Mouse (Mus musculus): ENCODE measurements around the gene Edc3. TPM values are rescaled to one million over a fixed set of nuclear protein-coding genes. Genes with fewer than 3 reads are reported as not detected.
A peak's percentile ranks its signal among the peaks of the same experiment; 100 is the strongest.

Edc3 gene
- polyA plus RNA-seq, 1 experiment from 2014 or later = 27.7 TPM

DNA sequence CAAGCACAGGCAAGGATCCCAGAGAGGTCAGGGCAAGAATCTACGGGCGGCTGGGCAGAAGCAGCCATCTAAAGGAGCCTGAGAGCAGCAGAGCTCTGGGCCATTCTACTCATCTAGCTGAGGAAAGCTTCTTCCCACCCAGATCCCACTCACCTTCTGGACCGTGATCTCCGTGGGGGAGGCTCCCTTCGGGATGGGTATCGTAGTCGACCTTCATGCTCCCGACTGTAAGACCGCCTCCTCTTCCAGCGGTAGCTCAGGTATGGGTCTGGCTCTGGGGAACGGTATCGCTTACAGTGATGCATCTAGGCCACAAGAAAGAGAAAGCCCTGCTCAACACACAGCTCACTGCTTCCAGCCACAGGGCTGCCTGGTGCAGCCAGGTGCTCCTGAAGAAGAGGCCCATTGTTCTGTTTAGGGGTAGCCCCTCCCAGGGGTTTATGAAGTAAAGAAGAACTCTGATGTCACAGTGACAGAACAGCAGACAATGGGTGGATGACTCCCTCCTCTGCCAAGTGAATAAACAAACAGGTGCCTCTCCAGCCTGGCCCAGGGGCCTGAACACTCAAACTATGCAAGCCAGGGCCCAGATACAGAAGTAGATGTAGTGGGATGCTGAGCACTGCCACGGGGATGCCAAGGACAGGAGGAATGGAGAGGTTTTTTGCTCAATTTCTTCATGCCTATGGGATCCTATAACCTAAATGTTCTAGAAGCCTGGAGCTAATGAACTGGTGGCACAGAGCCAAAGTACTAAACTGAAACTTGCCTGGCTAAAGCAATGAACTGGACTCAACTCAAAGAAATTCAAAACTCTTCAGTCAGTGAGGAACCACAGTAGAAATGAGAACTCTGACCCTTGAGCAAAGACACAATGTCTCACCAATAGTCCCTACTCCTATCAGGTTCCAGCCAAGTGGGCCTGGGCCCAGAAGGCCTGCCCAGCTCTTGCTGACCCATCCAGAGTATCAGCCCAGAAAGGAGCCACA lies 53.5 kb downstream of the Edc3 start:
- Histone ChIP-seq H3K4me2 (0 out of 2 replicates have a peak overlapping the region, but pooled peaks have one; percentile 0), H3K27me3 (ENCODE audit: control insufficient read depth, insufficient read depth, low read length) (no peaks in the 10 kb centered on the region), H3K27ac (ENCODE audit: low read depth, low read length) (no peak overlapping the region), H3K9ac (ENCODE audit: low read length) (no peak overlapping the region), H3K4me1 (ENCODE audit: control insufficient read depth, insufficient read depth, low read length) (peaks cover 20% of the 10 kb centered on the region), H3K9me3 (ENCODE audit: control insufficient read depth, low read length) (no peaks in the 10 kb centered on the region), H3K36me3 (ENCODE audit: control insufficient read depth, insufficient read depth, low read length) (peaks cover 29% of the 10 kb centered on the region), H3K4me3 (ENCODE audit: low read depth, low read length) (no peak overlapping the region)
- ATAC-seq (ENCODE audit: low FRiP score) (no peak), DNase-seq (ENCODE audit: low spot score, missing footprints) (no peak)
- 97% methylated on average over 13 of the region's 13 CpGs for WGBS

DNA sequence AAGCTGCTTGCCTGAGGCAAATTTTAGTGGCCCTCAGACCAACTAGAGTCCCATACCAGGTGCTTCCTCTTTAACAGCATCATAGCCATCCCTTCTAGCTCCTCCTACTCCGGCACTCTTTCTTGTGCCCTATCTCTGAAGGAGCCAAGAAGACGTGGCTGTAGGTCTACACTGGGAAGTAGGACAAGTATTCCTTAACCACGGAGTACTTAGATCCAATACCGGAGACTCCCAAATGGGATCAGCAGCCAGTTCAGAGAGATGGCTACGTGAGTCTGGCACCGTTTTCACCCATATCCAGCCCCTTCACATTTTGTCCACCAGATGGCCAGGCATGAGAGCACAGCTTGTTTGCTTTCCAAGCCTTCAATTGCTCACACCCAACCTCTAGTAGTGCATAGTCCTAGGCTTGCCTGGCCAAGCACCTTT lies 54.2 kb downstream of the Edc3 start:
- ATAC-seq (ENCODE audit: low FRiP score) (no peak), DNase-seq (ENCODE audit: low spot score, missing footprints) (no peak)
- Histone ChIP-seq H3K4me3 (ENCODE audit: low read depth, low read length) (no peak overlapping the region), H3K27me3 (ENCODE audit: control insufficient read depth, insufficient read depth, low read length) (no peaks in the 10 kb centered on the region), H3K36me3 (ENCODE audit: control insufficient read depth, insufficient read depth, low read length) (peaks cover 24% of the 10 kb centered on the region), H3K27ac (ENCODE audit: low read depth, low read length) (no peak overlapping the region), H3K4me2 (0 out of 2 replicates have a peak overlapping the region, but pooled peaks have one; percentile 0), H3K9me3 (ENCODE audit: control insufficient read depth, low read length) (no peaks in the 10 kb centered on the region), H3K9ac (ENCODE audit: low read length) (no peak overlapping the region), H3K4me1 (ENCODE audit: control insufficient read depth, insufficient read depth, low read length) (peaks cover 20% of the 10 kb centered on the region)
- 69% methylated on average over 6 of the region's 6 CpGs for WGBS

DNA sequence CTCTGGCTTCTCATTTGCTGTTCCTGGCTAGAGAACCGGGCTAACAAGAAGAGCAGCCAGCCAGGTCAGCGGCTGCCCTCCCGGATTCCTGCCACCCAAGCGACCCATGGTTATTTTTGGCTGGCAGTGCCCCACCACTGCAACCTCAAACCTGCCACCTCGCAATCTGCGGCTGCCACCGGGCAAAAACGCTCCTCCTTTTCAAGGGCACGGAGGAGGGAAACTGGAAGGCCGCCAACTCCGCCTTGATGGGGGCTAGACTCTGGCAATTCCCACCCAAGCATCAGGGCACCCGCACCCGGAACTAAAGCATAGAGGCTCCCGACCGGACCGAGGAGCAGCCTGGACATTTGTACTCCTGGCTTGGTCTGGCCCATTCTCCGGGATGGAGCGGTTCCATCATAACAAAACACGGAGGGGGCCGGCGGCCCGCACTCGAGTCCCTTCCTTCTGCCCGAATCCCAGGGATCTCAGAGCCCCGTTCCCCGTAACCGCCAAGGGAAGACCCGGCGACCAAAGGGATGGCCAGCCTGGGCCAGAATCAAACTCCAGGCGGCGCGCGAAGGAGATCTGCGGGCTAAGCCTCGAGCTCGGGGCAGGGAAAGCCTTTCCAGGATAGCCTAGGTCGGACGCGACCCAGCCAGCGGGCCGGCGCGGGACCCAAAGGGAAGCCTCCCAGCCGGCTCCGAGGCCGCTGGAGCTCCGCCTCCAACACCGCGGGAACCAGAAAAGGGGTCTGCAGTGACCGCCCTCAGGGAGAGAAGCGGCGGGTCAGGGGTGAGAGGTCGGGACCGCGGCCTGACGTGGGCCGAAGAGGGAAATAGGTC lies 56.0 kb downstream of the Edc3 start:
- H3K27me3 ChIP-seq (ENCODE audit: control insufficient read depth, insufficient read depth, low read length) = no peaks in the 10 kb centered on the region
- peak overlapping the region; percentile 91 for H3K4me3 ChIP-seq (ENCODE audit: low read depth, low read length)
- H3K27ac ChIP-seq (ENCODE audit: low read depth, low read length) = peak overlapping the region; percentile 98
- peak overlapping the region; percentile 88 for H3K4me2 ChIP-seq
- H3K9ac ChIP-seq (ENCODE audit: low read length) = peak overlapping the region; percentile 98
- DNase-seq (ENCODE audit: low spot score, missing footprints) (no peak), ATAC-seq (ENCODE audit: low FRiP score) (peak; percentile 70)
- H3K36me3 ChIP-seq (ENCODE audit: control insufficient read depth, insufficient read depth, low read length) = peaks cover 12% of the 10 kb centered on the region; the same call in 1 of the 2 replicates
- no peaks in the 10 kb centered on the region for H3K9me3 ChIP-seq (ENCODE audit: control insufficient read depth, low read length)
- peaks cover 20% of the 10 kb centered on the region for H3K4me1 ChIP-seq (ENCODE audit: control insufficient read depth, insufficient read depth, low read length)
- under 1% methylated on average over 54 of the region's 57 CpGs for WGBS

DNA sequence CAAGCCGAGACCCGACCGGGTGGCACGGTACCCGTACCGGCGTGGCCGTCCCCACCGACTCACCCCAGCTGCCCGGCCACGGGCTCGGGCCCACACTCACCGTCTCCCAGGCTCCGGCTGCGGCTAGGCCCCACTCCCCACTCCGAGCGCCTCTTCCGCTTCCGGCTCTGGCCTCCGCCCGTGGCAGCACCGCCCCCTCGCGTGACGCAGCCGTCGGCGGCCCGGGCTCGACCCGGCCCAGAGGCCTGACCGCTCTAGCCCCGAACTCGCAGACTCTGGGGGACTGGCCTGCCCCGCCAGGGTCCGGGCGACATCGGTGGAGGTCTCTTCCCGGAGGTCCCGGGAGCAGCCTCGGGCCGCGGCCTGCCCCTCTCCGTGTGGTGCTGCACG lies 56.6 kb downstream of the Edc3 start:
- Histone ChIP-seq H3K9ac (ENCODE audit: low read length) (peak overlapping the region; percentile 98), H3K4me3 (ENCODE audit: low read depth, low read length) (peak overlapping the region; percentile 91), H3K36me3 (ENCODE audit: control insufficient read depth, insufficient read depth, low read length) (peaks cover 10% of the 10 kb centered on the region; the same call in 1 of the 2 replicates), H3K27ac (ENCODE audit: low read depth, low read length) (peak overlapping the region; percentile 98), H3K9me3 (ENCODE audit: control insufficient read depth, low read length) (no peaks in the 10 kb centered on the region), H3K4me1 (ENCODE audit: control insufficient read depth, insufficient read depth, low read length) (peaks cover 20% of the 10 kb centered on the region), H3K27me3 (ENCODE audit: control insufficient read depth, insufficient read depth, low read length) (no peaks in the 10 kb centered on the region), H3K4me2 (peak overlapping the region; percentile 88)
- WGBS = under 1% methylated on average over 36 of the region's 45 CpGs
- ATAC-seq (ENCODE audit: low FRiP score) (peak; percentile 95), DNase-seq (ENCODE audit: low spot score, missing footprints) (peak; percentile 99)

DNA sequence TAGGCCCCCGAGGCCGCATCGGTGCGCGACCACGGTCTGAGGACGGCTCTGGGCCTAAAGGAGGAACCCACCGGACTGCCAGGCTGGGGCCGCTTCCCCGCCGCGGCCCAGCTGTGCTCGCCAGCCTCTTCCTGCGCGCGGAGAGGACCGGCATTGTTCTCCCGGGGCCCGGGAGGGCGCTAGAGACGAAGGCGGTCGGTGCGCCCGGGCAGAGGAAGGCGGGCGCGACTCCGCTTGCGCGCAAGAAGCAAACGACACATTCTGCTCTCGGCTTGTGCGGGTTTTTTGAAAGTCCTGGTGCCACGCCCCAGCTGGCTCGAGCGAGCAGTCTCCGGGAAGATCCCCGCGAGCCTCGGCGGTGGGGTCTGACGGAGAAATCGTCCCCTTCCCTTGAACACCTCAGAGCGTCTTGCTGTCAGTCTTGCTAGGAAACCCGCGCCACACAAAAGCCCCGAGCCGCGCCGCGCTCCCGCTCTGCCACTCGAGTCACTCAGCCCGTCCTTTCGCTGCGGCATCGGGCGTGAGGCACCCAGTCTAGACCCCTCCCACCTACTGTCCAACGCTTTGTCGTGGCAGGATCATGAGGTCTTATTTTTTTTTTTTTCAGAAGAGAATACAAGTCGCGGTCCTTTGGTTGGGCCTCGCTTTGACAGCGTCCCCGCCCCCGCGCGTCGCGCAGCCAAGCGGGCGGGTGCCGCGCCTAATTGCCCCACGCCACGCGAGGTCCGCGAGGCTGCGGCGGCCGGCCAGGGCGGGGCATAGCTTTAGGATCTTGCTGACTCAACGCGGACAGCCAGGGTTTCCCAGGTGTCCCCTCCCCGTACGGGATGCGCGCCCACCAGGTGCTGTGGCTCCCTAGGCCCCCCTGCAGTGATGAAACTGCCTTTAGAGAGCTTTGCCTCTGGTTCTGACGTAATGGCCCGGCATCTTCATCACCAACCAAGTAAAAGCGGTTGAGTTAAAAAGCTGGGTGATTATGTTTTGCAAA lies 57.3 kb downstream of the Edc3 start, which contains the start of gene Clk3:
Clk3 (minus strand) TSS at position 497 of the 988 bp plus-strand sequence.
- Histone ChIP-seq H3K27me3 (ENCODE audit: control insufficient read depth, insufficient read depth, low read length) (no peaks in the 10 kb centered on the region), H3K4me2 (peak within 1 kb of the TSS; percentile 88), H3K9me3 (ENCODE audit: control insufficient read depth, low read length) (no peaks in the 10 kb centered on the region), H3K9ac (ENCODE audit: low read length) (peak within 1 kb of the TSS; percentile 98), H3K4me1 (ENCODE audit: control insufficient read depth, insufficient read depth, low read length) (peaks cover 20% of the 10 kb centered on the region), H3K27ac (ENCODE audit: low read depth, low read length) (peak within 1 kb of the TSS; percentile 98), H3K4me3 (ENCODE audit: low read depth, low read length) (peak within 1 kb of the TSS; percentile 91), H3K36me3 (ENCODE audit: control insufficient read depth, insufficient read depth, low read length) (peaks cover 7% of the 10 kb centered on the region; the same call in 1 of the 2 replicates)
- peak; percentile 80 for ATAC-seq (ENCODE audit: low FRiP score)
- peak; percentile 96 for DNase-seq (ENCODE audit: low spot score, missing footprints)
- WGBS = under 1% methylated on average over 92 of the region's 93 CpGs

DNA sequence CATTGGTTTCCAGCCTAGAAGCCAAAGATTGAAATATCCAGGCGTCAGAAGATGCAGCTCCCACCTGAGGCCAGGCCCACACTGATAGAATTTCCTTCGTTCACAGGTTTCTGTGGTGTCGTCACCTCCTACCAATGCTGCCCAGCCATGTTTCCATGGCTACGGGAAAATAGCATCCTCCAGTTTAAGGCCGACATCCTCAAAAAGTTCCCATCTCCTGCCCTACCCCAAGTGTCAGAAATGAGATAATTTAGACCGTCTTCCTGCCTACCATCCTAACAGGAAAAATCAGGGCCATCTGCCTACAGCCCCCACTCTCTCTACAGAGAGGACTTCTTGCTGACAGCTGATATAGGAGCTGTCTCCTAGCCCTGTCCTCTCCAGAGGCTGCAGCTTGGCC lies 58.1 kb downstream of the Edc3 start:
- H3K9ac ChIP-seq (ENCODE audit: low read length) = peak overlapping the region; percentile 98
- peak overlapping the region; percentile 91 for H3K4me3 ChIP-seq (ENCODE audit: low read depth, low read length)
- no peak overlapping the region; the same call in 1 of the 2 replicates for H3K27ac ChIP-seq (ENCODE audit: low read depth, low read length)
- DNase-seq (ENCODE audit: low spot score, missing footprints) = no peak
- WGBS = 34% methylated on average over 6 of the region's 6 CpGs
- peak overlapping the region; percentile 88 for H3K4me2 ChIP-seq
- no peaks in the 10 kb centered on the region for H3K9me3 ChIP-seq (ENCODE audit: control insufficient read depth, low read length)
- no peak for ATAC-seq (ENCODE audit: low FRiP score)
- peaks cover 20% of the 10 kb centered on the region for H3K4me1 ChIP-seq (ENCODE audit: control insufficient read depth, insufficient read depth, low read length)
- H3K36me3 ChIP-seq (ENCODE audit: control insufficient read depth, insufficient read depth, low read length) = peaks cover under 1% of the 10 kb centered on the region; the same call in 1 of the 2 replicates
- no peaks in the 10 kb centered on the region for H3K27me3 ChIP-seq (ENCODE audit: control insufficient read depth, insufficient read depth, low read length)

DNA sequence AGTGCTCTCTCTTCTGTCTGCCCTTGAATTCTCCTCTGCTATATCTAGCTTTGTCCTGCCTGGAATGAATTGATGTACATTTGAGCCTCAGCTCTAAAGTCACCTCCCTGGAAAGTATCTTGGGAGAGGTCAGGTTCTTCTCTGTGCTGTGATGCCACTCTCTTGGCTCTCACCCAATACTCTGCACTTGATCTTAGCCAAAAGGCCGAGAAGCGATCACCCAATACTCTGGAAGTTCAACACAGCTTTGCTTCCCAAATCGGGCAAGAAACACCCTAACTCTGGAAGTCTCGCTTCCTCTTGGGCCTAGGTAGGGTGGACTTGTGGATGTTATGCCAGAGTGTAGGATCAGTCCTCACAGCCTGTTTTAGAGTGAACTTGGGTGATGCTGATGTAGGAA lies 58.9 kb downstream of the Edc3 start:
- H3K27ac ChIP-seq (ENCODE audit: low read depth, low read length) = no peak overlapping the region
- DNase-seq (ENCODE audit: low spot score, missing footprints) = no peak
- H3K4me1 ChIP-seq (ENCODE audit: control insufficient read depth, insufficient read depth, low read length) = peaks cover 20% of the 10 kb centered on the region
- H3K36me3 ChIP-seq (ENCODE audit: control insufficient read depth, insufficient read depth, low read length) = no peaks in the 10 kb centered on the region
- H3K9me3 ChIP-seq (ENCODE audit: control insufficient read depth, low read length) = no peaks in the 10 kb centered on the region
- 94% methylated on average over 4 of the region's 4 CpGs for WGBS
- ATAC-seq (ENCODE audit: low FRiP score) = no peak
- H3K4me3 ChIP-seq (ENCODE audit: low read depth, low read length) = no peak overlapping the region
- no peak overlapping the region for H3K4me2 ChIP-seq
- no peaks in the 10 kb centered on the region for H3K27me3 ChIP-seq (ENCODE audit: control insufficient read depth, insufficient read depth, low read length)
- H3K9ac ChIP-seq (ENCODE audit: low read length) = no peak overlapping the region

DNA sequence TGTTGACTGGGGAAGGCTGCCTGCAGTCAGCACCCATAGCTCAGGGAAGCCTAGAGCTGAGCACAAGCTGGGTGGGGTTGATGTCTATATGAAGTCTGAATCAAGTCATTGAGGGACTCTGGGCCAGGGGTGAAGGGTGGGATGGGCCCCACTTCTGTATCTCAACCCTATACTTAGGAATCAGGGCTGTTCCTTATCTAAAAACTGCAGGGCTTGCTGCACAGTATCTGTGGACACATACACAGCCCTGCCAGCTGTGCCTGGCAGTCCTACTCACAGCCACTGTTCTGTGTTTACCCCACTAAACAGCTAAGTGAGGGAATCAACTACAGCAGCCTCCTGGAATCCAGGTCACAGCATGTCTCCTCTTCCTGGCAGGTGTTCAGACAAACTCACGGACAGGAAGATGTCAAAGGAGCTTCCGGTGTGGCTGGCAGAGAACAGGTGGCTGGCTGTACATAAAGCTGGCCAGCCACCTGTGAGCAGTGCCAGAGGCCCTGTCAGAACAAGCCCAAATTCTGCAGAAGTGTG lies 61.3 kb downstream of the Edc3 start:
- DNase-seq (ENCODE audit: low spot score, missing footprints) (no peak), ATAC-seq (ENCODE audit: low FRiP score) (no peak)
- Histone ChIP-seq H3K4me3 (ENCODE audit: low read depth, low read length) (no peak overlapping the region), H3K4me1 (ENCODE audit: control insufficient read depth, insufficient read depth, low read length) (peaks cover 4% of the 10 kb centered on the region), H3K27ac (ENCODE audit: low read depth, low read length) (no peak overlapping the region), H3K4me2 (no peak overlapping the region), H3K9ac (ENCODE audit: low read length) (no peak overlapping the region), H3K9me3 (ENCODE audit: control insufficient read depth, low read length) (no peaks in the 10 kb centered on the region), H3K27me3 (ENCODE audit: control insufficient read depth, insufficient read depth, low read length) (no peaks in the 10 kb centered on the region), H3K36me3 (ENCODE audit: control insufficient read depth, insufficient read depth, low read length) (no peaks in the 10 kb centered on the region)
- WGBS = 83% methylated on average over 2 of the region's 2 CpGs
